Mouse (Mus musculus): ENCODE results near the gene Ptpn14. TPM values are rescaled to one million over a fixed set of nuclear protein-coding genes. Genes with fewer than 3 reads are reported as not detected.

Gene Ptpn14
- polyA plus RNA-seq, 1 experiment from 2014 or later = 16.1 TPM

GRCm38 (mm10) chr1:189740075-189740474 is 12.0 kb downstream of the Ptpn14 start:
- Histone ChIP-seq H3K4me3 (ENCODE audit: low read length) (no peak overlapping the region), H3K27me3 (ENCODE audit: insufficient read depth, low read length) (no peaks in the 10 kb centered on the region), H3K36me3 (ENCODE audit: insufficient read depth, low read length) (0 out of 2 replicates have a peak, but pooled peaks cover 4% of the 10 kb centered on the region), H3K27ac (ENCODE audit: low read length) (no peak overlapping the region), H3K9me3 (ENCODE audit: low read length) (no peaks in the 10 kb centered on the region), H3K4me2 (replicated peaks; ENCODE audit: low read depth, low read length) (no peak overlapping the region), H3K9ac (replicated peaks; ENCODE audit: low read length) (no peak overlapping the region), H3K4me1 (ENCODE audit: insufficient read depth, low read length) (peaks cover 59% of the 10 kb centered on the region)
- no peak for ATAC-seq (ENCODE audit: low FRiP score, low TSS enrichment)
- WGBS = 75% methylated on average over 7 of the region's 7 CpGs

GRCm38 (mm10) chr1:189742041-189742440 is 14.0 kb downstream of the Ptpn14 start:
- peaks cover 76% of the 10 kb centered on the region for H3K4me1 ChIP-seq (ENCODE audit: insufficient read depth, low read length)
- 67% methylated on average over 5 of the region's 5 CpGs for WGBS
- peak overlapping the region; percentile 43; the same call in 1 of the 2 replicates for H3K27ac ChIP-seq (ENCODE audit: low read length)

DNA sequence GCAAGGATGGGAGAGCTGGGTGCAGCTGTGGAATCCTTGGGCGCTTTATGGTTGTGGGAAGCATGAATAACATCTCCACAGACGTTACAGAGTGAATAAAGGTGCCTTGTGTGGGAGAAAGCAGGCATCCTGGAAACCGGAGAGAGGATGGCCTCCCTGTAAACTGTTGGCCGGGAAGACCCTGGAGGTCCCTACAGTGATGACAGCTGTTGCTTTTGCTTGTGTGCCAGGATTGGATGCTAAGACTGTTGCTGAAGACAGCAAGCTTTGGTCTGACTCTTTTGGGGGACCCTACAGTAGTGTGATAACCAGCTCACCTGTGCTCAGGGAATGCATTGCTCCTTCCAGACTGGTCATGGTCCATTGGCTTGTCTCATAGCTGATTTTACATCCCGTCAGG is 15.1 kb downstream of the Ptpn14 start:
- H3K27me3 ChIP-seq (ENCODE audit: insufficient read depth, low read length) = no peaks in the 10 kb centered on the region
- peaks cover 80% of the 10 kb centered on the region for H3K4me1 ChIP-seq (ENCODE audit: insufficient read depth, low read length)
- H3K4me2 ChIP-seq (replicated peaks; ENCODE audit: low read depth, low read length) = no peak overlapping the region
- H3K27ac ChIP-seq (ENCODE audit: low read length) = no peak overlapping the region
- no peak overlapping the region for H3K4me3 ChIP-seq (ENCODE audit: low read length)
- 0 out of 2 replicates have a peak, but pooled peaks cover 4% of the 10 kb centered on the region for H3K36me3 ChIP-seq (ENCODE audit: insufficient read depth, low read length)
- 70% methylated on average over 5 of the region's 5 CpGs for WGBS
- H3K9me3 ChIP-seq (ENCODE audit: low read length) = no peaks in the 10 kb centered on the region
- H3K9ac ChIP-seq (replicated peaks; ENCODE audit: low read length) = no peak overlapping the region
- ATAC-seq (ENCODE audit: low FRiP score, low TSS enrichment) = no peak

More at GRCm38 (mm10) chr1:189742041-189742440, 14.0 kb downstream of the Ptpn14 start:
- H3K36me3 ChIP-seq (ENCODE audit: insufficient read depth, low read length) = 0 out of 2 replicates have a peak, but pooled peaks cover 4% of the 10 kb centered on the region
- ATAC-seq (ENCODE audit: low FRiP score, low TSS enrichment) = no peak
- H3K9me3 ChIP-seq (ENCODE audit: low read length) = no peaks in the 10 kb centered on the region
- no peak overlapping the region for H3K4me3 ChIP-seq (ENCODE audit: low read length)
- no peaks in the 10 kb centered on the region for H3K27me3 ChIP-seq (ENCODE audit: insufficient read depth, low read length)
- no peak overlapping the region for H3K4me2 ChIP-seq (replicated peaks; ENCODE audit: low read depth, low read length)
- H3K9ac ChIP-seq (replicated peaks; ENCODE audit: low read length) = no peak overlapping the region

DNA sequence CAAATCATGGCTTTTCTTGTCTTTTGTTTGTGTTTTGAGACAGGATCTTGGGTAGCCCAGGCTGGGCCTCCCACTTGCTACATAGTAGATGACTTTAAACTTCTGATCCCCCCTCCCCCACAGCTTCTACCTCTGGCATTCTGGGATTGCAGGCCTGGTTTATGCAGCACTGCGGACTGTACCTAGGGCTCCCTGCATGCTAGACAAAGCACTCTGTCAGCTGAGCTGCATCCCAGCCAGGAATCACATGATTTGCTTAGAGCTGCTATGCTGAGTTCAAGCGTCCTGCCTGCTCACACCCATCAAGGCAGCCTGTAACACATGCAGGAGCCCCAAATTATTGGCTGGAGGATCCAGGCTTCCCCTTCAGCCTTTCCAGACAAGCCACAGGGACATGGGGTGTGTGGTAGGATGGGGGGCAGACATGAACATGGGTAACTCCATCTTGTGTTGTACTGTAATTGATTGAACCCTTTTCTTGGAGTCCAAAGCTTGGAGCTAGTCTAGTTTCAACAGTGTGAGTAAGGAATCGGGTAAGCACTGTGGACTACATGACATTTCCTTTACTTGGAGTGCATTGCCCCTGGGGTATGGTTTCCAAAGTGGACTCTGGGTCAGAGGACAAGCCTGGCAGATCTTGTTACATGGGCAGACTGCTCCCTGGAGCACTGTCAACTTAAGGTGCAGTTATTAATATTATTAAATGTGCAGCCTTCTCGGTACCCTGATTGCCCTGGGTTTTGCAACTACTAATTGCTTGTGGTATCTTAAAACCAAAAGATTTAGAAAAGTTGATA is 17.0 kb downstream of the Ptpn14 start:
- H3K9me3 ChIP-seq (ENCODE audit: low read length) = no peaks in the 10 kb centered on the region
- no peaks in the 10 kb centered on the region for H3K27me3 ChIP-seq (ENCODE audit: insufficient read depth, low read length)
- peaks cover 72% of the 10 kb centered on the region for H3K4me1 ChIP-seq (ENCODE audit: insufficient read depth, low read length)
- H3K4me3 ChIP-seq (ENCODE audit: low read length) = no peak overlapping the region
- ATAC-seq (ENCODE audit: low FRiP score, low TSS enrichment) = peak; percentile 31; the same call in 1 of the 2 replicates
- no peak overlapping the region for H3K4me2 ChIP-seq (replicated peaks; ENCODE audit: low read depth, low read length)
- H3K36me3 ChIP-seq (ENCODE audit: insufficient read depth, low read length) = 0 out of 2 replicates have a peak, but pooled peaks cover 4% of the 10 kb centered on the region
- peak overlapping the region; percentile 32 for H3K27ac ChIP-seq (ENCODE audit: low read length)
- H3K9ac ChIP-seq (replicated peaks; ENCODE audit: low read length) = 0 out of 2 replicates have a peak overlapping the region, but pooled peaks have one; percentile 22
- WGBS = 23% methylated on average over 4 of the region's 4 CpGs

DNA sequence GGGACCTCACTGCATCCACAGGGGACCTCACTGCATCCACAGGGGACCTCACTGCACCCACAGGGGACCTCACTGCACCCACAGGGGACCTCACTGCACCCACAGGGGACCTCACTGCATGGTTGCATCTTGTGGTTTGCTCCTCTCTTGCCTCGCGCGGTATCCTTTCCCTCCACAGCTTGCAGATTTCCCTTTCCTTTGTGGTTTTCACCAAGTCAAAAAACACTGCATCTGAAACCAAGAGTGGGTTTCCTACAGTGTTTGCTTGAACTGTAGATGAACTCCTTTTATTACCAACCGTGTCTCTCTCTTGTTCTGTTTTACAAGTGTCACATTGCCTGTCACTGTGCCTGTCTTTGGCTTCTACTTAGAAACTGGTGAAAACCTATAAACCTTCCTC is 18.5 kb downstream of the Ptpn14 start:
- Histone ChIP-seq H3K36me3 (ENCODE audit: insufficient read depth, low read length) (0 out of 2 replicates have a peak, but pooled peaks cover 4% of the 10 kb centered on the region), H3K4me2 (replicated peaks; ENCODE audit: low read depth, low read length) (no peak overlapping the region), H3K27me3 (ENCODE audit: insufficient read depth, low read length) (no peaks in the 10 kb centered on the region), H3K9ac (replicated peaks; ENCODE audit: low read length) (no peak overlapping the region; the same call in 1 of the 2 replicates), H3K4me1 (ENCODE audit: insufficient read depth, low read length) (peaks cover 59% of the 10 kb centered on the region), H3K4me3 (ENCODE audit: low read length) (no peak overlapping the region), H3K27ac (ENCODE audit: low read length) (peak overlapping the region; percentile 53; the same call in 1 of the 2 replicates), H3K9me3 (ENCODE audit: low read length) (no peaks in the 10 kb centered on the region)
- WGBS = 36% methylated on average over 4 of the region's 4 CpGs
- ATAC-seq (ENCODE audit: low FRiP score, low TSS enrichment) = no peak

- H3K4me3 ChIP-seq (ENCODE audit: low read length) = no peak overlapping the region
- no peak for ATAC-seq (ENCODE audit: low FRiP score, low TSS enrichment)
- 0 out of 2 replicates have a peak, but pooled peaks cover 2% of the 10 kb centered on the region for H3K36me3 ChIP-seq (ENCODE audit: insufficient read depth, low read length)
- no peaks in the 10 kb centered on the region for H3K27me3 ChIP-seq (ENCODE audit: insufficient read depth, low read length)
- WGBS = 89% methylated on average over 4 of the region's 4 CpGs
- no peaks in the 10 kb centered on the region for H3K9me3 ChIP-seq (ENCODE audit: low read length)
- H3K4me1 ChIP-seq (ENCODE audit: insufficient read depth, low read length) = peaks cover 47% of the 10 kb centered on the region
- peak overlapping the region; percentile 83 for H3K27ac ChIP-seq (ENCODE audit: low read length)
- no peak overlapping the region for H3K9ac ChIP-seq (replicated peaks; ENCODE audit: low read length)
- H3K4me2 ChIP-seq (replicated peaks; ENCODE audit: low read depth, low read length) = no peak overlapping the region
These were observed 21.7 kb downstream of the Ptpn14 start for GRCm38 (mm10) chr1:189749789-189750188.

DNA sequence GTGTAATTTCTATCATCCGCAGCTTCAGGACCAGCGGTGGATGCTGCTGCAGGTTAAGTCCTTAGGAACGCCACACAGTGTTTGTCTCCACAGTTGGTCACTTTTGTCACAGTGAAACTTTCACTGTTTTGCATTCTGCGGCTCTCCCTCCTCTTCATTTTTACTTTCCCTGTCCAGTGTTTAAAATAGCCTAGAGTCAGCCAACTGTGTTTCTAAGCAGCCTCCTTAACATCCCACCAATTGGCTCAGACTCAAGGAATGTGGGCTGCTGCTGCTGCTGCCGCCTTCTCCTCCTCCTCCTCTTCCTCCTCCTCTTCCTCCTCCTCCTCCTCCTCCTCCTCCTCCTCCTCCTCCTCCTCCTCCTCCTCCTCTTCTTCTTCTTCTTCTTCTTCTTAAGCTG is 22.2 kb downstream of the Ptpn14 start:
- H3K4me1 ChIP-seq (ENCODE audit: insufficient read depth, low read length) = peaks cover 47% of the 10 kb centered on the region
- peak overlapping the region; percentile 83 for H3K27ac ChIP-seq (ENCODE audit: low read length)
- no peaks in the 10 kb centered on the region for H3K9me3 ChIP-seq (ENCODE audit: low read length)
- H3K4me3 ChIP-seq (ENCODE audit: low read length) = no peak overlapping the region
- H3K27me3 ChIP-seq (ENCODE audit: insufficient read depth, low read length) = no peaks in the 10 kb centered on the region
- WGBS = 54% methylated on average over 5 of the region's 5 CpGs
- H3K36me3 ChIP-seq (ENCODE audit: insufficient read depth, low read length) = 0 out of 2 replicates have a peak, but pooled peaks cover 2% of the 10 kb centered on the region
- no peak overlapping the region for H3K4me2 ChIP-seq (replicated peaks; ENCODE audit: low read depth, low read length)
- ATAC-seq (ENCODE audit: low FRiP score, low TSS enrichment) = no peak
- no peak overlapping the region for H3K9ac ChIP-seq (replicated peaks; ENCODE audit: low read length)

- Histone ChIP-seq H3K4me1 (ENCODE audit: insufficient read depth, low read length) (peaks cover 48% of the 10 kb centered on the region), H3K36me3 (ENCODE audit: insufficient read depth, low read length) (0 out of 2 replicates have a peak, but pooled peaks cover 2% of the 10 kb centered on the region), H3K9ac (replicated peaks; ENCODE audit: low read length) (no peak overlapping the region), H3K27ac (ENCODE audit: low read length) (no peak overlapping the region), H3K4me2 (replicated peaks; ENCODE audit: low read depth, low read length) (no peak overlapping the region), H3K4me3 (ENCODE audit: low read length) (no peak overlapping the region), H3K9me3 (ENCODE audit: low read length) (no peaks in the 10 kb centered on the region), H3K27me3 (ENCODE audit: insufficient read depth, low read length) (no peaks in the 10 kb centered on the region)
- no peak for ATAC-seq (ENCODE audit: low FRiP score, low TSS enrichment)
- 73% methylated on average over 6 of the region's 6 CpGs for WGBS
These were observed 24.2 kb downstream of the Ptpn14 start for GRCm38 (mm10) chr1:189752245-189752644.

GRCm38 (mm10) chr1:189755072-189755471 is 27.0 kb downstream of the Ptpn14 start:
- Histone ChIP-seq H3K9me3 (ENCODE audit: low read length) (no peaks in the 10 kb centered on the region), H3K4me3 (ENCODE audit: low read length) (no peak overlapping the region), H3K27me3 (ENCODE audit: insufficient read depth, low read length) (no peaks in the 10 kb centered on the region), H3K4me1 (ENCODE audit: insufficient read depth, low read length) (peaks cover 38% of the 10 kb centered on the region), H3K27ac (ENCODE audit: low read length) (no peak overlapping the region), H3K4me2 (replicated peaks; ENCODE audit: low read depth, low read length) (no peak overlapping the region), H3K36me3 (ENCODE audit: insufficient read depth, low read length) (peaks cover 8% of the 10 kb centered on the region; the same call in 1 of the 2 replicates), H3K9ac (replicated peaks; ENCODE audit: low read length) (no peak overlapping the region)
- 67% methylated on average over 8 of the region's 8 CpGs for WGBS
- no peak for ATAC-seq (ENCODE audit: low FRiP score, low TSS enrichment)

Data from kidney, embryonic 16.5 days (tissue).